Mouse (Mus musculus): ENCODE data around the gene Rnf208. TPM values are rescaled to one million over a fixed set of nuclear protein-coding genes. Genes with fewer than 3 reads are reported as not detected.

Gene Rnf208
- polyA plus RNA-seq, 1 experiment: 145 TPM

DNA sequence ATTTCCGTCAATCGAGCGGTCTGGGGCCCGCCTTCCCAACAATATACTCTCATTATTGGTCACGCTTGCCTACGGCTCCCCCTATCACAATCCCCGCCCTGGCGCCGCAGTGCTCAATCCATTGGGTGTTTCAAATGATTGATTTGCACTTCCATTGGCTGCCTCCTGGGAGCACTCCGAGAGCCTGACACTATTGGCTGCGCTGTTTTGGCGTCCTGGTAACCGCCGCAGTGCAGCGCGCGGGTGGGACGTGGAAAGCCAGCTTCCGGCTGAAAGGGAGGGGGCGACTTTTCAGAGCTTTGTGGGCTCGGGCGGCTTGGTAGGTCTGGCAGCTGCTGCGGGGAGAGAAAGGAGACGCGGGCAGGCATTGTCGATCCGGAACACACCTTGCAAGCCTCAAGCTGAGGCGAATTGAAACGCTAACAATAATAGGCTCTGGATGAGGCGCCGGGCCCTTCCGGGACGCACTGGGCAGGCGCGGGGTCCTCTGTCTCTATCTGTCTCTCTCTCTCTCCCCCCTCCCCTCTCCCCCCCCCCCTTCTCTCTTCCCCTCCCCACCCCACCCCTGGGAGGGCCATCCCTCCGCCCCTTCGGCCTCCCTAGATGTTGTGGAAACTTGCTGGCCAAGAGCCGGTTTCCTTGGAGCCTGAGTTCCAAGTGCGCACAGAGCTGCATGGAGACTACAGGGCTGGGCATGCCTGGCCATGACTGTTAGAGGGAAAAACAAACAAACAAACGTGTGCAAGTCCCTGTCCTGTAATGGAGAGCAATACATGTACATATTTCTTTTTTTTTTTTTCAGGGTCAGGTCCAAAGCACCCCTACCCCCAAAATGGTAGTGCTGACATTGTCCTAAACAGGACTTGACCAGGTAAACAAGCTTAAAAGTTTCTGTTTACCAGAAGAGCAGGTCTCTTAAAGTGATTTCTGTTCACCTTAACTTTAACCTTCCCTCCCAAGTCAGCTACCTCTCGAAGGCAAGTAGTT lies 17.0 kb upstream of the Rnf208 start:
- H3K27ac ChIP-seq (ENCODE audit: insufficient read depth, low read depth, low read length): peak overlapping the region; percentile 96
- H3K4me3 ChIP-seq (ENCODE audit: low read depth, low read length): peak overlapping the region; percentile 83
- H3K36me3 ChIP-seq (ENCODE audit: control insufficient read depth, insufficient read depth, low read length): peaks cover 14% of the 10 kb centered on the region
- WGBS: under 1% methylated on average over 40 of the region's 41 CpGs
- H3K4me1 ChIP-seq (ENCODE audit: control insufficient read depth, insufficient read depth, insufficient read length, low read length): peaks cover 8% of the 10 kb centered on the region
- no peaks in the 10 kb centered on the region for H3K27me3 ChIP-seq (ENCODE audit: control insufficient read depth, insufficient read depth, low read length)
- TF ChIP-seq POLR2A (IDR thresholded peaks at IDR 0.05; ENCODE audit: low read depth, low read length): peak; percentile 53
- TF ChIP-seq CTCF (IDR thresholded peaks at IDR 0.05; ENCODE audit: extremely low read depth, insufficient read length, insufficient replicate concordance, low read depth, low read length): no peak

DNA sequence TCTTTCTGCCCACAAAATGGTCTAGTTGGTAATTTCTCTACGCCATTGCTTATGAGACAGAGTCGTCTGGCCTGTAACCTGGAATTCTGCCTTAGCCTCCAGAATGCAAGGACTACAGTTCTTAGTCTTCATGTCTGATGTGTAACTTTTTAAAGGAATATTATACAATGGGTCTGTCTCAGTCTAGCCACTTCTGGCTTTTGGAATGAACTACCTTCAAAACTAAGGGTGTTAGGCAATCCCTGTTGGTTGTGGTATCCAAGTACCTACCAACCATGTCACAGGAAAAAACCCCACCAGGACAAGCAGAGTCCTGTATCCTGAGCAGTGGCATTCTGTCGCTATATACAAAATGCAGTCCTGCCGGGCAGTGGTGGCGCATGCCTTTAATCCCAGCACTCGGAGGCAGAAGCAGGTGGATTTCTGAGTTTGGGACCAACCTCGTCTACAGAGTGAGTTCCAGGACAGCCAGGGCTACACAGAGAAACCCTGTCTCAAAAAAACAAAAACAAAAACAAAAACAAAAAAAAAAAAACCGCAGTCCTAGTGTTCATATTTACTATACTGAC lies 16.2 kb upstream of the Rnf208 start:
- Histone ChIP-seq H3K36me3 (ENCODE audit: control insufficient read depth, insufficient read depth, low read length) (peaks cover 14% of the 10 kb centered on the region), H3K4me3 (ENCODE audit: low read depth, low read length) (no peak overlapping the region), H3K27me3 (ENCODE audit: control insufficient read depth, insufficient read depth, low read length) (no peaks in the 10 kb centered on the region), H3K27ac (ENCODE audit: insufficient read depth, low read depth, low read length) (peak overlapping the region; percentile 90), H3K4me1 (ENCODE audit: control insufficient read depth, insufficient read depth, insufficient read length, low read length) (peaks cover 8% of the 10 kb centered on the region)
- WGBS: 70% methylated on average over 8 of the region's 8 CpGs
- no peak for TF ChIP-seq POLR2A (IDR thresholded peaks at IDR 0.05; ENCODE audit: low read depth, low read length)
- no peak for TF ChIP-seq CTCF (IDR thresholded peaks at IDR 0.05; ENCODE audit: extremely low read depth, insufficient read length, insufficient replicate concordance, low read depth, low read length)

DNA sequence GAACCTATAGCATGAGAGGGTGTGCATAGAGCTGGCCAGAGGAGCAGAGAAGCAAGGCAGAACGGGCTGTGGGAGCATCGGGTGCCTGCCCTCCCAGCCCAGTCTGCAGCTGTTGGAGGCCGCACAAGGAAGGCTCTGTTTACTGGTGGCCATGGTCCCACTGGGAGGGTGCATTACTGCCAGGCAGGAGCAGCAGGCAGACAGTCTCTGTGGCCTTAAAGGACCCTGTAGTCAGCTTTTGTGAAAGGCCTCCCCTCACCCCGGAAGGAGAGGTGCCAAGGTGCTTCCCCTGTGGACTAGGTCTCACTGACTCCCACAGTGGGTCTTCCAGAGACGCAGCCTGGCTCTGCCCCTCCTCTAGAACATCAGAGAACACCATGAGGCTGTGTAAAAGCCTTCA lies 15.2 kb upstream of the Rnf208 start:
- peaks cover 7% of the 10 kb centered on the region for H3K36me3 ChIP-seq (ENCODE audit: control insufficient read depth, insufficient read depth, low read length)
- TF ChIP-seq CTCF (IDR thresholded peaks at IDR 0.05; ENCODE audit: extremely low read depth, insufficient read length, insufficient replicate concordance, low read depth, low read length): no peak
- TF ChIP-seq POLR2A (IDR thresholded peaks at IDR 0.05; ENCODE audit: low read depth, low read length): no peak
- whole genome bisulfite sequencing: 76% methylated on average over 5 of the region's 5 CpGs
- peaks cover 7% of the 10 kb centered on the region for H3K4me1 ChIP-seq (ENCODE audit: control insufficient read depth, insufficient read depth, insufficient read length, low read length)
- no peak overlapping the region for H3K4me3 ChIP-seq (ENCODE audit: low read depth, low read length)
- no peaks in the 10 kb centered on the region for H3K27me3 ChIP-seq (ENCODE audit: control insufficient read depth, insufficient read depth, low read length)
- H3K27ac ChIP-seq (ENCODE audit: insufficient read depth, low read depth, low read length): no peak overlapping the region

DNA sequence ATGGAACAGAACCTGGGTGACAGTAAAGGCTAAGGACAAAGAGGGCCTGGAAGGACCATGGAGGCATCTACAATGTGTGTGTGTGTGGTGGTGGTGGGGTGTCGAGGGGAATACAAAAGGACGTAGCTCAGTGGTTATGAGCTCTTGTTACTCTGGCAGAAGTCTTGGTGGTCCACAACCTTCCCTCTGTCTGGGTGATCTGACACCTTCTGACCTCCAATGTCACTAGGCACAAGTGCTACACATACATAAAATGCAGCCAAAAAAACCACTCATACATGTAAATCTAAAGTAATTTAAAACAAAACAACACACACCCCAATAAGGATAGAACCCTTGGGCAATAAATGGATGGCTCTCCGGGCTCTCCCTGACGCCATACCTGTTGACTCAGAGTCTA lies 14.6 kb upstream of the Rnf208 start:
- Histone ChIP-seq H3K36me3 (ENCODE audit: control insufficient read depth, insufficient read depth, low read length) (peaks cover 4% of the 10 kb centered on the region), H3K4me3 (ENCODE audit: low read depth, low read length) (no peak overlapping the region), H3K27me3 (ENCODE audit: control insufficient read depth, insufficient read depth, low read length) (no peaks in the 10 kb centered on the region), H3K4me1 (ENCODE audit: control insufficient read depth, insufficient read depth, insufficient read length, low read length) (peaks cover 6% of the 10 kb centered on the region), H3K27ac (ENCODE audit: insufficient read depth, low read depth, low read length) (no peak overlapping the region)
- WGBS: 89% methylated on average over 4 of the region's 4 CpGs
- no peak for TF ChIP-seq POLR2A (IDR thresholded peaks at IDR 0.05; ENCODE audit: low read depth, low read length)
- TF ChIP-seq CTCF (IDR thresholded peaks at IDR 0.05; ENCODE audit: extremely low read depth, insufficient read length, insufficient replicate concordance, low read depth, low read length): no peak

DNA sequence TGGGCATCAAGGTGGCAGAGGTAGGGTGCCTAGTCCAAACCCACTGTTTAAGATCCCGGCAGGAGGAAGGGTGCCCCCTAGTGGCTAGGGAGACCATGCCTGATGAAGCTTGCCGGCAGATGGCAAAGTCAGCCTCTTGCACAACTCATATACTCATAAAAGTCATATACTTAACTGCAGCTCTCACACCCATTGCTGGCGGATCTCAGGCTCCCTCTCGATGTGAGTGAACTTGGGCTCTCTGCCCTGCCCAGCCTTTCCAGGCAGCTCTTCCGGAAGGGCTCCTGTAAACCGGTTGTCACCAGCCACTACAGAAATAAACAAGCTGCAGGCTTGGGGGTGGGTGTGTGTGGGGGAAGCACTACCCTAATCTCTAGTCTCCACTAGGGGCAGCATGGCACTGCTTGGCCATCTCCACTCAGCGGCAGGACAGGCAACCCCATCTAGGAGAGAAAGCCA lies 13.6 kb upstream of the Rnf208 start:
- Histone ChIP-seq H3K4me3 (ENCODE audit: low read depth, low read length) (peak overlapping the region; percentile 30), H3K27me3 (ENCODE audit: control insufficient read depth, insufficient read depth, low read length) (no peaks in the 10 kb centered on the region), H3K4me1 (ENCODE audit: control insufficient read depth, insufficient read depth, insufficient read length, low read length) (peaks cover 8% of the 10 kb centered on the region), H3K27ac (ENCODE audit: insufficient read depth, low read depth, low read length) (peak overlapping the region; percentile 56), H3K36me3 (ENCODE audit: control insufficient read depth, insufficient read depth, low read length) (peaks cover under 1% of the 10 kb centered on the region)
- TF ChIP-seq CTCF (IDR thresholded peaks at IDR 0.05; ENCODE audit: extremely low read depth, insufficient read length, insufficient replicate concordance, low read depth, low read length) (peak; percentile 78), POLR2A (IDR thresholded peaks at IDR 0.05; ENCODE audit: low read depth, low read length) (0 out of 2 replicates have a peak, but pooled peaks have one; percentile 32)
- WGBS: 1% methylated on average over 7 of the region's 7 CpGs

DNA sequence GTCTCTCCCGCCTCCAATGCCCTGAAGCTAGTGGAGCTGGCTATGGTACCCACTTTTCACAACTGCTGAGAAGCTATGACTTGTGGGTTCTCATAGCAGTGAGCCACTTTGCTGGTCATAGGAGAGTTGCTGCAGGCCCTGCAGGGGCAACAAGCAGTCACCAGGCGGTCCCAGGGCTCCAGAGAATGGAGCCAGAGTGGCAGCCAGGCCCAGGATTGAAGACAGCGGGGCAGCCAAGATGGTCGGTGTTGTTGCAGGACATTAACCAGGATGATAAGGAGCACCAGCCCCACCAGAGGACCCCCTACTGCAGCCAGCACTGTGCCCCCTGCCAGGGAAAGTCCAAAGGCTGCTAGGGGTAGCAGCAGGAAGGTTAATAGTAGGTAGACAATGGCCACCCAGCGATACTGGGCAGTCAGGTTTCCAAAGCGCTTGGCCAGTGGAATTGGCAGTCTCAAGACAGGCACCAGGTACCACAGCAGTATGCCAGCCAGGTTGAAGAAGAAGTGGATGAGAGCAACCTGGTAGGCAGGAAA lies 13.0 kb upstream of the Rnf208 start:
- Histone ChIP-seq H3K27ac (ENCODE audit: insufficient read depth, low read depth, low read length) (peak overlapping the region; percentile 56), H3K4me3 (ENCODE audit: low read depth, low read length) (no peak overlapping the region), H3K27me3 (ENCODE audit: control insufficient read depth, insufficient read depth, low read length) (no peaks in the 10 kb centered on the region), H3K36me3 (ENCODE audit: control insufficient read depth, insufficient read depth, low read length) (no peaks in the 10 kb centered on the region), H3K4me1 (ENCODE audit: control insufficient read depth, insufficient read depth, insufficient read length, low read length) (peaks cover 12% of the 10 kb centered on the region)
- WGBS: 77% methylated on average over 6 of the region's 6 CpGs
- TF ChIP-seq CTCF (IDR thresholded peaks at IDR 0.05; ENCODE audit: extremely low read depth, insufficient read length, insufficient replicate concordance, low read depth, low read length) (no peak), POLR2A (IDR thresholded peaks at IDR 0.05; ENCODE audit: low read depth, low read length) (no peak)

DNA sequence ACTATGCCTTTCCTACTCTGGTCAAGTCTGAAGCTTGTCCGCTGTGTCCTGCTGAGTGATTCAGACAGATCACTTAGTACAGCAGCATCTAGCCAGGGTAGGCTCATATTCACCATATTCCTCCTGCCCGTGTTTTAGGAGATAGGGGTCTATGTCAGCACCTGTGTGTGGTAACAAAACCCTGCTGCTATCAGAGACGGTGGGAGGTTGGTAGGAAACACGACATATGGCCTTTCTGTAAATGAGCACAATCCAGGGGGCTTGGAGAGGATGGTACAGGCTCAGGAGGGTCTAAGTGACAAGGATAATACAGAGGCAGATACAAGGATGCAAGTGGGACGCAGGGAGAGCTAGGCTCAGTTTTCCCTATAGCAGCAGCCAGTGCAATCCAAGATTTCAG lies 12.5 kb upstream of the Rnf208 start:
- Histone ChIP-seq H3K27me3 (ENCODE audit: control insufficient read depth, insufficient read depth, low read length) (no peaks in the 10 kb centered on the region), H3K4me1 (ENCODE audit: control insufficient read depth, insufficient read depth, insufficient read length, low read length) (peaks cover 17% of the 10 kb centered on the region), H3K27ac (ENCODE audit: insufficient read depth, low read depth, low read length) (no peak overlapping the region), H3K4me3 (ENCODE audit: low read depth, low read length) (no peak overlapping the region), H3K36me3 (ENCODE audit: control insufficient read depth, insufficient read depth, low read length) (no peaks in the 10 kb centered on the region)
- no peak for TF ChIP-seq CTCF (IDR thresholded peaks at IDR 0.05; ENCODE audit: extremely low read depth, insufficient read length, insufficient replicate concordance, low read depth, low read length)
- no peak for TF ChIP-seq POLR2A (IDR thresholded peaks at IDR 0.05; ENCODE audit: low read depth, low read length)
- 93% methylated on average over 5 of the region's 5 CpGs for WGBS

Measured in small intestine, adult 2 months (tissue).